Mouse (Mus musculus): Measurements from ENCODE around the gene Lrch4. TPM values are rescaled to one million over a fixed set of nuclear protein-coding genes. Genes with fewer than 3 reads are reported as not detected.

Gene Lrch4
- 17.0 and 33.8 TPM in 2 replicates for total RNA-seq (2017)

DNA sequence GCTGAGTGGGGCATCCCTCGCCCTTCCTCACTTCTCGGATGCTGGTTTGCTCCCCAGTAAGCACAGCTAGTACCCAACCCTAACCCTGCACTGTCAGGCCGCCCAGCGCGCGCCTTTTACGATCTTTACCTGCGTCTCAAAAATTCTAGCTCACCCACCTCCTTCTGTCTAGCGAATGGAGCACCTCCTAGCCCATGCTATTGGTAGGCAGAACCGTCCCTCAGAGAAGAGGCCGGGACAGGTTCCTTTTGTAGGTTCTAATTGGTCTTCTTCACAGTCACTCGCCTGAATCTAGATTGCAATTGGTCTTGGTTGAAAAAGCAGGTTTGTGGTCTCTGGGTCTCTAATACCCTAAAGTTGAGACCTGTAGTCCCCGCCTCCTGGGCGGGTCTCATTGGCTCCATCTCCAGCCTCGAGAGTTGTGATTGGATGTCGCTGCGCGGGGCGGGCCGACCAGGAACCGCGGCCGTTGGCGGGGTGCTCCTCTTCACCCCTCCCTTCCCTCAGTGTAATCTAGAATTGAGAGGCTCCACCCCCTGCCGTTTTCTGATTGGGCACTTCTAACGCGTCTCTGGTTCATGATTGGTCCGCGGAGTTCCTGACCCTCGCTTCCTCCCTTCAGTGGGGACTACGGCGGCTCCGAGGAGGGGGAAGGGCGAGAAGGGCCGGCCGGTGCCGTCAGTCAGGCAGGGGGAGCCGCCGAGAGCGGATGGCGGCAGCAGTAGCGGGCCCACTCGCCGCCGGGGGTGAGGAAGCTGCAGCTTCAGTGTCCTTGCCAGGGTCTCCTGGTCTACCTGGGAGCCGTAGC, at the start of gene Lrch4, which contains the start of the genes Fbxo24 and Gm20605:
Lrch4 (plus strand) TSS at position 624 of the 808 bp plus-strand sequence.
Fbxo24 (minus strand) TSS at position 505 of the 808 bp plus-strand sequence.
Gm20605 (plus strand) TSS at position 678 of the 808 bp plus-strand sequence.
- ATAC-seq (replicated peaks; ENCODE audit: low read depth, poor library complexity, severe bottlenecking) = peak; percentile 78

DNA sequence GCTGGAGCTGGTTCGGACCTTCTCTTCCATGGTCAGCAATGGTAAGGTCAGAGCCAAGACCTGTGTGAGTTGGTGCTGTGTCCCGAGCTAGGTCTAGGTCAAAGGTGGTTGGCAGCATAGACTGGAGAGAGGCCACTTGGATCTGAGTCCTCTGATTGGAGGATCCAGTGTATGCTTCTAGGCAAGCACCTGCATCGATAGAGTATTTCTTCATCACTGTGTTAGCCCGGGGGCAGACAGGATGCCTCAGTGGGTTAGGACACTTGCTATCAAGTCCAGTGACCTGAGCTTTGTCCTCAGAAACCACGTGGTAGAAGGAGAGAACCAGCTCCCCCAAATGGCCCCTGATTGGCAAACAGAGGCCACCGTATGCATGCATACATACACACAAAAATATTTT, 48.7 kb upstream of the Lrch4 start:
- no peak for ATAC-seq (replicated peaks; ENCODE audit: low read depth, poor library complexity, severe bottlenecking)

DNA sequence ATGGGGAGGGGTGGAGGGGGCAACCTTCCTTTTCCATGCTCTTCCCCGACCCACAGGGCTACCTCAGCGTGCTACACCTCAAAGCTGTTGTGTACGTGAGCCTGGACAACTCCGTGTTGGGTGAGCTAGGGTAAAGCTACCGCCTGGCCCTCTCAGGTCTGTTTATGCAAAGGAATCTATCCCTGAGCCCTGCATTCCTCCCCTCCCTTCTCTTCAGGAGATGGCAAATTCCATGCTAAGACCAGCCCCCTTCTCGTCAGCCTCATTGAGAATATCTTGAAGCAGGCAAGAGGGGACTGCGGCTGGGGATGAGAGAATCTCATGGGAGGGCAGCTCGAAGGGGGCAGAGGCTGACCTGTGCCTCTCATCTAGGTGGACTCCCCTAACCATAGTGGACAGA, 46.2 kb upstream of the Lrch4 start:
- no peak for ATAC-seq (replicated peaks; ENCODE audit: low read depth, poor library complexity, severe bottlenecking)

DNA sequence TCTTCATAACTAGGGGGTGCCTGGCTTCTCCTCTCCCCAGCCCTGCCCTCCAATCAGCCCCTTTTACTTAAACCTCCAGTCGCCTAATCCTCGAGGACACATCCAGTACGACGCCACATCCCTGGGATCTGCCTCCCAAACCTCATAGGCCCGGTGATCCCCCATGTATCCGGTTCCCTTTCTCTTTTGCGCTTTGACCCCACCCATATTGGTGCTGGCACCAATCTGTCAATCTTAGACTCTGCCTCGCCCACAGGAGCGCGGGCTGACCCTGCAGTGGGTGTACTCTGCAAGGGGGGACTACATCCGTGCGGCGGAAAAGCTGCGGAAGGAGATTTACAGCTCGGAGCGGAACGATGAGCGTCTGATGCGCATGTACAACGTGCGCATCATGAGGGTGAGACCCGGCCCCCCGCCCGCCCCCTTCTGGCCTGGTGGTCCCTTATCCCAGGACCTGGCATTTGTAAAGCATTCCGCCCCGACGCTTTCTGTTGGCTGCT, 45.2 kb upstream of the Lrch4 start:
- no peak for ATAC-seq (replicated peaks; ENCODE audit: low read depth, poor library complexity, severe bottlenecking)

DNA sequence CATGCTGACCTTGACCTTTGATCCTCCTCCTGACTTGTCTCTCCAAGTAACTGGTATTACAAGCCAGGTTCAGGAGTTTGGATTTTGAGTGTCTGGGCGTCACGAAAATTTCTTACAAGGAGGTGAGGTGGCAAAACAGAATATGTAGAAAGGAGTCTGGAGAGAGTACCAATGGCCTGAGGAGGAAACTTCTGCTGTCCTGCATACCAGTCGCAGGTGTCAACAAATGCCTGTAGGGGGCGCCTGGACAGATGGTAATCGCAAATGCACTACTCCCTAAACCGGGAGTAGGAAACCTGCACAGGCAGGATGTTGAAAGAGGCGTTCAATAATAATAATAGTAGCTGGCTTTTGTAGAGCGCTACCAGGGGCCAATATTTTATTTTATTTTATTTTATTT, 43.9 kb upstream of the Lrch4 start:
- peak; percentile 71; the same call in 1 of the 2 replicates for ATAC-seq (replicated peaks; ENCODE audit: low read depth, poor library complexity, severe bottlenecking)

DNA sequence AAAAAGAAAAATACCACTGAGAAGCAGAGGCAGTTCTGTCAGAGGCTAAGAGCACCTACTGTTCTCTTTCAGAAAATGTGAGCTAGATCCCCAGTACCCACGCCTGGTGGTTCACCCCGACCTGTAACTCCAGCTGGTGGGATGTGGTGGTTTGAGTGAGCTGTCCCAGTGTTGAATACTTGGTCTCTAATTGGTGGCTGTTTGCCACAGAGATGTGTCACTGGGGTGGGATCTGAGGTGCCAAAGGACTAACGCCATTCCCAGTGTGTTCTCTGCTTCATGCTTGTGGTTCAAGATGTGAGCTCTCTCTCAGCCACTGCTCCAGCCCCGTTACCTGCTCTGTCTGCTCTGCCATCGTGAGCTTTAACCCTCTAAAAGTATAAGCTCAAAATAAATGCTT, 38.4 kb upstream of the Lrch4 start:
- no peak for ATAC-seq (replicated peaks; ENCODE audit: low read depth, poor library complexity, severe bottlenecking)

DNA sequence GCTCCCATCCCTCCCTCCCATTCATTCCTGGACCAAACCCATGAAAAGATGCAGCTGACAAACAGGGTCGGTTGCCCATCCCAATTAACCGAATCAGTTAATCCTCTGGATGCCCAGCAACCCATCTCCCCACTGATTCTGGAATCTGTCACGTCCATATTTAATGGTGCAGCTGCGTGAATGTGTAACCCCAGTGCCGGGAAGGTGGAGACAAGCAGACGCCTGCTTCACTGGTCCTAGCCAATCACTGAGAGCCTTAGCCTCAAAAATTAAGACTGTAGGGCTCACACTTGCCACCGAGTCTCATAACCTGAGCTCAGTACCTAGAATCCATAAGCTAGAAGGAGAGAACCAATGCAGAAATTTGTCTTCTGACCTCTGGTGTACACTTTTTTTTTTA, 33.0 kb upstream of the Lrch4 start:
- ATAC-seq (replicated peaks; ENCODE audit: low read depth, poor library complexity, severe bottlenecking) = no peak

DNA sequence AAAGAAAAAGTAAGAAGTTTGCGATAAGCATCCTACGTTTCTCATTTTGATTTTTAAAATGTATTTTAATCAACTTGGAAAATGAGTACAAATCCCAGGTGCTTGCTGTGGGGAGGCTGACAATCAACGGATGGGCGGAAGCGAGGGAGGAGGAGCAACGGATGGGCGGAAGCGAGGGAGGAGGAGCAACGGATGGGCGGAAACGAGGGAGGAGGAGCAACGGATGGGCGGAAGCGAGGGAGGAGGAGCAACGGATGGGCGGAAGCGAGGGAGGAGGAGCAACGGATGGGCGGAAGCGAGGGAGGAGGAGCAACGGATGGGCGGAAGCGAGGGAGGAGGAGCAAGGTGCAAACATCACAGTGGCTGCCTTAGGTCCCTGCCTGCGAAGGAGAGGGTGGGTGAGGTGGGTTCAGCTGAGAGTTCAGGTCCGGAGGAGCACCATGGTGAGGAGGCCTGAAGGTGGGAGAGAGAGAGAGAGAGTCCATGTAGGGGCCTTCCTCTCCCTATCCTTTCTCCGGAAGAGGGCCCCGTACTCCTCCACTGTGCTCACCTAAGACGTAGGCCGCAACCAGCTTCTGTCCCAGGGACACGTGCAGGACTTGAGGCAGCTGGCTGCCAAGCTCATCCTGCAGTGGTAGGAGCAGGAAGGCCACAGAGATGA, 32.2 kb upstream of the Lrch4 start:
- ATAC-seq (replicated peaks; ENCODE audit: low read depth, poor library complexity, severe bottlenecking) = no peak; the same call in 1 of the 2 replicates

DNA sequence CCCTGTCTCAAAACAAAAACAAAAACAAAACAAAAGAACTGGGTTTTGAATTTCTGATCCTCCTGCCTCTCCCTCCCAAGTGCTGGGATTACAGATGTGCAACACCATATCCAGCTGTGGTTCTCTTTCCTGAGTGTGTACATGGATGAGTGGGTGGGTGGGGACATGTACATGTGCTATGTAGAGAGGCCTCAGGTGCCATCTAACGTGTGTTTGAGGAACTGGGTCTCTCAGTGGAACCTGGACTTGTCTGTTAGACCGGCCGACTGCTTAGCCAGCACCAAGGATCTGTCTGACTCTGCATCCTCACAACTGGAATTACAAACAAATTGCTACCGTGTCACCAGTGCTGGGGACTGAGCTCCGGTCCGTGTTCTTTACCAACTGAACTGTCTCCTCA, 31.3 kb upstream of the Lrch4 start:
- no peak for ATAC-seq (replicated peaks; ENCODE audit: low read depth, poor library complexity, severe bottlenecking)

DNA sequence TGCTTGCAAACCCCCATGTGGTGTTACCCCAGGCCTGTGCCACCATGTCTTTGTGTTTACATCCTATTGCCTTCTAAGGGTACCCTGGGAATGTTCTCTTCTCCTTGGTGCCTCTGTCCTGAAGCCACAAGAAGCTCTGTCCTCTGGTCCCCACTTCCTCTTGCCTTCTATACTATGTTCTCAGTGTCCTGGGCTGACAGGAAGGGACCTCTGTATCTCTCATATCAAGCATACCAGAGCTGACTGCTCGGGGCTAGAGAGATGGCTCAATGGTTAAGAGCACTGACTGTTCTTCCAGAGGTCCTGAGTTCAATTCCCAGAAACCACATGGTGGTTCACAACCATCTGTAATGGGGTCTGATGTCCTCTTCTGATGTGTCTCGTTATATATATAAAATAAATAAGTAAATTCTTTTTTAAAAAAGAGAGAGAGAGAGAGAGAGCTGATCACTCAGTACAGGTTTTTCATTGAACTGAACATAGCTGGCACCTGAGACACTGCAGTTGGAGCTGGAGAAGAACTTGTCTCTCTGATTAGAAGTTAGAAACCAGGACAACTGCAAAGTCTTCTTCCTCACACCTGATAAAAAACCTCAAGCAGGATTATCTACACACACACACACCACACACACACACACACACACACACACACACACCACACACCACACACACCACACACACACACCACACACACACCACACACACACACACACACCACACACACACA, 30.7 kb upstream of the Lrch4 start:
- ATAC-seq (replicated peaks; ENCODE audit: low read depth, poor library complexity, severe bottlenecking) = no peak

DNA sequence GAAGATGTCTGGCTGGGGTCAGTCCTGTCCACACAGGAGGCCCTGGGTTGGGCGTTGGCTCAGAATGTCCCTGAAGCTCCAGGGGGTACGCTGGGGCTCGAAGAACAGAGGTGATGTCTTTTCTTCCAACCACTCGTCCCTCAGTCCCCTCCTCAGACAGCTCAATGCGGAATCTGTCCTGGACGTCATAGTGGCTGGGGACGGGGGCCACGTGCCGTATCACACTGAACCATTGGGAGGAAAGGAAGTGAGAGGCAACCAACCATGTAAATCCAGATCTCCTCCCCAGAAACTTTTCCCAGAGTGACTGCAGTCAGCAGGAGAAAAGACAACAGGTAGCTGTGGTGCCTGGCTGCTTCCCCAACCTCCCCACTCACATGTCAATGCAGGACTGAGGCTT, 29.3 kb upstream of the Lrch4 start:
- ATAC-seq (replicated peaks; ENCODE audit: low read depth, poor library complexity, severe bottlenecking) = no peak

DNA sequence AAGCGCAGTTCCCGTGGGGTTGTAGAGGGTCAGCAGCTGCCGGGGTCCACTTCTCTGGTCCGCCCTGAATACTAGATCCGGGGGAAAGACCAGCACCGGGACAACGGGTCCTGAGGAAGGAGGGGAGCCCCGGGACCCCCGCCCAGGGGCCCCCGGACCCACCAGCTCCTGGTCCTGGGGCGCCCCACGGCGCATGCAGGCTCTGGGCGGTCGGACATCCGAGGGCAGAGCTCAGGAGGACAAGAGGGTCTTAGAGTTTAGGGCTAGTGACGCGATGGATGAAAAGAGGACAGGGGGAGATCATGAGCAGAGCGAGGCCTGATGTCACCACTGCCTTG, 28.7 kb upstream of the Lrch4 start:
- no peak; the same call in 1 of the 2 replicates for ATAC-seq (replicated peaks; ENCODE audit: low read depth, poor library complexity, severe bottlenecking)

DNA sequence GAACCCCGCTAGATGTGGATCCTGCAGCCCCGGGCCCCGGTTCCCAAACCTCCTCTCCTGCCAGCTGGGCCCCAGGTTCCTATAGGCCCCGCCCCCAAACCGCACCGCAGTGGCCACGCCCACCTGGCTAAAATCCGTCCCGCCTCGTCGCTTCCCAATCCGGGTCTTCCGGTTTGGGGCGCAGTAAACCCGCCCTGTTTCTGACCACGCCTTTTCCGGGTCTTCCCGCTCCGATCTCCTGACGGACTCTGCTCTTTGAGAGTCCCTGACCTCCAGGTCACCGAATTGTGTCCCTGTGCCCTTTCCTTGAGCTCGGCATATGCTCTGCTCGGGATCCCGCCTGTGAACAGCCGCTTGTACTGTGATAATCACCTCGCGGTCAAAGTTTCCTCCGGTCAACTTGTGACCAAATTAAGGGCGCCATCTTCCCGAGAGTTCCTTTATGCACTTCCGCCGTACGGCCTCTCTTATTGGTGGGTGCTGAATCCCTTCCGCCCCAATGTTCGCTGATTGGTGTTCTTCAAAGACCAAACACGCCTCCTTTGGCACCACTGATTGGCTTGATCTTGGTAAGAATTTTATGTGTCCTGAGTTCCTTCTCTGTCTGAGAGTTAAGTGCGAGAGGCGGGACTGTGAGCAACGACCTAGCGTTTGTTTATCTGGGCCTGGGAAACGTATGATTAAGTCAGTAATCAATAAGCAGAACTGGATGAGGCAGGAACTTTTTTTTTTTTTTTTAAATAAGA, 28.1 kb upstream of the Lrch4 start, which contains the start of gene Mospd3:
Mospd3 (minus strand) TSS at position 440 of the 746 bp plus-strand sequence.
- peak; percentile 84 for ATAC-seq (replicated peaks; ENCODE audit: low read depth, poor library complexity, severe bottlenecking)

DNA sequence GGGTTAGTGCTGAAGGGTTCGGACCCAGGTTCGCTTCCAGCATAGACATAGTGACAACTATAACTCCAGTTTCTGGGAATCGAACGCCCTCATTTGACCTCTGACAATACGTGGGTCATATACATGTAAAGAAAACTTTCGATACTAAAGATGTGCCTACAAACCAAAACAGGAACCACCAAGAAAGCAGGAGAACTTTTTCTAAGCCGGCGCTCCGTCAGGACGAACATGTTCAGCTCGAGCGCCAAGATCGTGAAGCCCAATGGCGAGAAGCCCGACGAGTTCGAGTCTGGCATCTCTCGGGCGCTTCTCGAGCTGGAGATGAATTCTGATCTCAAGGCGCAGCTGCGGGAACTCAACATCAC, 27.6 kb upstream of the Lrch4 start:
- no peak for ATAC-seq (replicated peaks; ENCODE audit: low read depth, poor library complexity, severe bottlenecking)

DNA sequence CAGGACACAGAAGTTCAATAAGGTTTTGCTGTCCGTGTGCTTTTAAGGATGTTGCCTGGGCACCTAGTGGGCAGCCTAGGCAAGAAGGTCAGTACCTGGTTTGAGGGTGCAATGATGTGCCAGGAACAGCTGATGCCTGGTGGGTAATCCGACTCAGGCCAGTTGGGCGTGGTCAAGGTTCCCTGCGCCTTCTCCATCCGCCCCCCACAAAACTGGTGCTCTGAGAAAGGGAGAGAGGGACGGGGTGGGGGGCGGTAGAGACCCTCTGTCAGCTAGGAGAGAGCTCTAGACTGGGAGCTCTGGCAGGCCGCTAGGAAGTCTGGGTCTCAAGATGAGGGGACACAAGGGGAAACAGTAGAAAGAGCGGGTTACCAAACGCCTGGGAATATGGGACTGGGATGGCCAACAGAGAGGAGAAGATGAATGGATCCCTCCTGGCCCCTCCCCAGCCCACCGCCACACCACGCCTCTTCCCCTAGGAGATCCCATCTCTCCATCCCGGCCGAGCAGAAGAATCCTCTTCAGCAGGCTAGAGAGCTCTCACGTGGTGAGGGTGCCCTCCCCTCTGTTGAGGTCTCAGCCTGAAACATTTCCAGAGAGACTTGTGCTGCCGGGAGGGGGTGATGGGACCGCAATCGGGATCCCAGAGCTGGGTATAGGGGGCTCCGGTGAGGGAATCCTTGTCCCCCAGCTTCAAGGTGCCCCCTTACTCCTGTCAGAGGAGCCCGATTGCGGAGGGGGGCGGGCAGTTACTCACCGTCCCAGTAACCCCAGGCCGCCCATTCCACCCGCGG, 20.9 kb upstream of the Lrch4 start:
- no peak for ATAC-seq (replicated peaks; ENCODE audit: low read depth, poor library complexity, severe bottlenecking)

DNA sequence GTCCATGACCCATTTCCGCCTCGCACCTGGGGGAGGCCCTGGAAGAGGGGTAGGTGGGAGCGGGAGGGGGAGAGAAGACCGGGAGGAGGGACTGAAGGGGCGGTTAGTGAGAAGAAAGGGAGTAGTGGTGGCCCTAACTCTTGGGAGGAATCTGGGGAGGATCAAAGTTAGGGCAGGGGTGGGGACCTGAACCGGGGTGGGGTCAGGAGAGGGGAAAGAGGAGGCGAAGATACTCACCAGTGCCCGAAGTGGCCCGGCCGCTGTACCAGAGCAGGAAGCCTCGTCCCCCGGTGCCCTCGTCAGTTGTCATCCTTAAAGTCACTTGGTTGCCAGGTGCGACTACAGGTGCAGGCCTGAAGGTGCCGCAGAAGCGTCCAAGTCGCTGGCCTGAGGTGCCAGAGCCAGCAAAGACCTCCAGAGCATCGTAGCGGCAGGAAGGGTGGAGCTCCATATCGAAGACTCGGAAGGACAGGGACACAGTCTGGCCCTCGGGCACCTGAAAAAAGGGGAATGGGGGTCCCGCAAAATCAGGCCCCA, 20.2 kb upstream of the Lrch4 start:
- ATAC-seq (replicated peaks; ENCODE audit: low read depth, poor library complexity, severe bottlenecking) = no peak

DNA sequence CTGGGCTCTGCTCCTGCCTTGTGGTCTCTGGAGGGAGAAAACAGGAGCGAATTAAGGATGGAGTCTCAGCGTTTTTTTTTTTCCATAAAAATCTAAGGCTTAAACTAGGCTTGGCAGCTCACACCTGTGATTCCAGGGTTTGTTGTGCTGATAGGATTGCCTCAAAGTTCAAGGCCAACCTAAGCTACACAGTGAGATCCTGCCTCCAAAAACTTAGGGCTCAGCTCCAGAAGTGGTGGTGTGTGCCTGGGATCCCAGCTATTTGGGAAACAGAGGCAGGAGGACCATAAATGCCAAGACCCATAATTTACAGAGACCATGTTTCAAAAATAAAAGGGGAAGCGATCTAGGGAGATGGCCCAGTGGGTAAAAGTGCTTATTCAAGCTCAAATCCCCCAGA, 19.6 kb upstream of the Lrch4 start:
- ATAC-seq (replicated peaks; ENCODE audit: low read depth, poor library complexity, severe bottlenecking) = no peak

DNA sequence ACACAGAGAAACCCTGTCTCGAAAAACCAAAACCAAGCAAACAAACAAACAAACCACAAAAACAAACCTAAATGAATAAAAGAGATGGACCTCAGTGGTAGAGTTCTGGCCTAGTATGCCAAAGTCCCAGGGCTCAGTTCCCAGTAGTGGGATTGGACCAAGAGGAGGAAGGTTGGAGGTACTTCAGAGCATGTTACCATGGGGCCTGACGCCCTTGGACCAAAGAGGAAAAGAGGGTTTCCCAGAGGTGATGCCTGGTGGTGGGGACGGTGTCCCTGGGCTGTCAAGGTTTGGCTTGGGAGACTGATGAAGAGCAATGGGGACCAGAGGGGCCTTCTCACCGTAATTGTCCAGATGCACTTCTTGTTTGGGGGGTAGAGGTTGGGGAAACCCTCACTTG, 18.9 kb upstream of the Lrch4 start:
- no peak for ATAC-seq (replicated peaks; ENCODE audit: low read depth, poor library complexity, severe bottlenecking)
